Mouse (Mus musculus): ENCODE measurements at regions not wholly inside any gene's neighbourhood (a gene's known extent, or its start where the extent isn't known, plus 50 kb on each side); places are given as distances from the start of the nearest gene placed in this dataset.

- ATAC-seq (ENCODE audit: low TSS enrichment), result no peak
Measured at GRCm38 (mm10) chr16:42681196-42681595, 194.5 kb upstream of the Zbtb20 start.

DNA sequence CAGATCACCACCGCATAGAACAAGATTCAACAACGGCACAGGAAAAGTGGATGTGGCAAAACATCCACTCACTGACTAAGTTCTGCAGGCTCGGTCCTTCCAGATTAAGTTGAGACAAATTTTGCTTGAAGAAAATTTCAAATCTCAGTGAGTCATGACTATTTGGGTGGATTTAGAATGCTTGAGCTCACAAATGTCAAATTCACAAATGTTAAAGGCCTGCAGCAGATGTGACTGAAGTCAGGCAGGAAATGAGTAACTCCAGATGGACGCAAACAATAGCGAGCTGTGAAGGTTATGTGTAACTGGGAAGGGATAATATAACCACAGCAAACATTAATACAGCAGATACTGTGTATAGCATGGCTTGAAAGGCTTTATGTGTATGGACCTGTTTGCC, 198.5 kb upstream of the Zbtb20 start:
- ATAC-seq (ENCODE audit: low TSS enrichment), result 0 out of 2 replicates have a peak, but pooled peaks have one; percentile 16

- no peak for ATAC-seq (ENCODE audit: low TSS enrichment)
Measured at GRCm38 (mm10) chr16:42676406-42677075, 199.1 kb upstream of the Zbtb20 start.

DNA sequence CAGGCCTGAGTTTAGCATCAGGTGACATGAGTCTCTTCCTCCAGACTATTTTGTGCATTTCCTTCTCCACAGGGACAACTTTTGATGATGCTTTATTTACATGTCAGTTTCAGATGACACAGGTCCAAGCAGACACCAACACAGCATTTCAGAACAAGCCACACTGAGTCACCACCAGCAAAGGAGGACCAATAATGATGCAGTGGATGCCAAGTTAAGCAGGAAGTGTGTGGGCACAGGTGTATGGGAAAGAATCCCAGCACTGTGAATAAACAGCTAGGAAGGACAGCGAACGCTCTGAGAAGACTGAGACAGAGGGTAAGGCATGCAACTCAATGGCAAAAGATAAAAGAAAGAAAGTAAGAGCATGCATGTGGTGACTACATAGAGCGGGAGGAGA, 200.7 kb upstream of the Zbtb20 start:
- ATAC-seq (ENCODE audit: low TSS enrichment), result peak; percentile 84

- ATAC-seq (ENCODE audit: low TSS enrichment), result no peak
Measured at GRCm38 (mm10) chr16:42666601-42667000, 209.1 kb upstream of the Zbtb20 start.

DNA sequence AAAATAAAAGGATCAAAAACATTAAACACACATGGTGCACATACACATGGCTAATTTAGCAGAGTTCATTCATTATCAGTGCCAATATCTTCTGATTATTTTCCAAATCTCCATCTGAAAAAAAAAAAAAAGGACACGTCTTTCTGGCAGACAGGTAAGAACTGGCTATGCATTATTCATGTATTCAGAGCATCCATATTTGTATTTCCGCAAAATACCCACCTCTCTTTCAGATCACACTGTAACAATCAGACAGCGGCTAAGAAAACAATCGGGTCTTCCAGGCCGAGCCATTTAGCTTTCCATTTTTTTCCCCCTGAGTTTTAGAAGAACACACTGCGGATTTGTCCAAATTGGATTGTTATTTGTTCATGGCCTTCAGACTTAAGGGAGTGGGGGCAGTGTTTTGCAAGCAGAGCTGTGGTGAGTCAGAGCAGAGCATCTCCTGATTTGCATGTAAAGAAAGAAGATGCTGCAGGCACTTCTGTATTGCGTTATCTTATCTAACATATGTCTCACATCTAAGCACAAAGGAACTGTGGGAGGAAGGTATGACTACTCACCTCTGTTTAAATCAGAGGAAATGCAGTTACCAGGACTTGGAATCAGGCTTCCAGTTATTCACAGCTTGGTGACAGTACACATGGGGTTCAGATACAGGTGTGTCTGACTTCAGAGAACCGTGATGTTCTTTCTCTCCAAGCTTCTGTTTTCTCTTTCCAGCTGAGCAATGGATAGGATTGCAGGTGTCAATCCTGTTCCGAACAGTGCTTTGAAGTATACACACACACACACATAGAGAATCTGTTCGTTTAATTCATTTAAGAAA, 223.6 kb upstream of the Zbtb20 start:
- ATAC-seq (ENCODE audit: low TSS enrichment), result peak; percentile 85

GRCm38 (mm10) chr16:42649767-42650166, 225.9 kb upstream of the Zbtb20 start:
- no peak for ATAC-seq (ENCODE audit: low TSS enrichment)

GRCm38 (mm10) chr16:42648531-42649142, 227.0 kb upstream of the Zbtb20 start:
- no peak for ATAC-seq (ENCODE audit: low TSS enrichment)

DNA sequence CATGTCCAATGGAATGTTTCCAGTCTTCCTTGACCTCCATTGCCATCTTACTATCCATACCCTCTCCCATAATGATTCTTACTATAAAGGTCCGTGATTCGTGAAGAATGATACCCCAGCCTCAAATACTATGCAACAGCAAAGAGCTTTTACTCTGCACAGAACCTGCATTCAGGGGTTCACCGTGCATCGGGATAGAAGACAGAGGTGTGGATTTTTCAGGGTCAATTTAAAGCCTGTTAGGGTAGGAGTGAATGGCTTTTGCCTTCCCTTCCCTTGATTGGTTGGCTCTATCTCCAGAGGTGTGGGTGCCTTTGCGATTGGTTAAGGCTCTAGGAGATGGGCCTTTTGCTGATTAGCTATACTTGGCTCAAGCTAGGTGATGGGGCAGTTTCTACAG, 227.9 kb upstream of the Zbtb20 start:
- ATAC-seq (ENCODE audit: low TSS enrichment), result no peak

GRCm38 (mm10) chr16:42635766-42636165, 239.9 kb upstream of the Zbtb20 start:
- no peak for ATAC-seq (ENCODE audit: low TSS enrichment)

DNA sequence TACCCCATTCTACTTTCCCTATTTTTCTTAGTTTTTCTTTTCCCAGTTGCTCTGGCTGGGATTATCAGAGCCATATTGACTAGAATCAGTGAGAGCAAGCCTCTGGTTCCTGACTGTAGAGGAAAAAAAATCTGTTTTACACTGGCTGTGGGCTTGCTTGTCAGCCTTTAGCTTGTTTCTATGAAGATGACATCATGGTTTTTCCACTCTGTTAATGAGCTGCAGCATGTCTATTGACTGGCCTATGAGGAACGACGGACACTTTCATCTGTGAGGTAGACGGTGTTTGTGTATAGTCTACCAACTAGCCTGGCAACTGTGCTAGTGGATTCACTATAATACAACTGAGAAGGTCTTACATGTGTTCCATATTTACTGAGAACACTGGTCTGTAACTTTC, 248.0 kb upstream of the Zbtb20 start:
- no peak for ATAC-seq (ENCODE audit: low TSS enrichment)

- peak; percentile 99 for ATAC-seq (ENCODE audit: low TSS enrichment)
Measured at GRCm38 (mm10) chr16:42615920-42616319, 259.8 kb upstream of the Zbtb20 start.

DNA sequence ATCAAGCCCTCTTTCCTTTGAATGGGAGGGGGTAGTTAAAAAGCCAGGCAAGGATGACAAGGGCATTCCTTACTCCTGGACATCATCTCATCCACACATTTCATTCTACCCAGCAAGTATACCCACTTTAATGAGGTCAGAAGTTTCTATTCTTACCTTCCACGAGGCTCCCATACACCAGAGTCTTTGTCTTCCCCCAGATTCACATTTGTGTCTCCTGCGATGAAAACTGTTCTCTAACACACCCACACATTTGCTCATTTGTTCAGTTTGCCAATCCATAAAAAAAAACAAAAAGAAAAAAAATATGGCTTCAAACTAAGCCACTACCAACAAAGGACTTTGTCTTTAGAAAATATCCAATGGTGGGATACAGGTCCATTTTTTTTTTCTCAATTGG, 263.7 kb upstream of the Zbtb20 start:
- peak; percentile 35; the same call in 1 of the 2 replicates for ATAC-seq (ENCODE audit: low TSS enrichment)

- ATAC-seq (ENCODE audit: low TSS enrichment), result peak; percentile 95
Measured at GRCm38 (mm10) chr16:42608336-42608735, 267.3 kb upstream of the Zbtb20 start.

DNA sequence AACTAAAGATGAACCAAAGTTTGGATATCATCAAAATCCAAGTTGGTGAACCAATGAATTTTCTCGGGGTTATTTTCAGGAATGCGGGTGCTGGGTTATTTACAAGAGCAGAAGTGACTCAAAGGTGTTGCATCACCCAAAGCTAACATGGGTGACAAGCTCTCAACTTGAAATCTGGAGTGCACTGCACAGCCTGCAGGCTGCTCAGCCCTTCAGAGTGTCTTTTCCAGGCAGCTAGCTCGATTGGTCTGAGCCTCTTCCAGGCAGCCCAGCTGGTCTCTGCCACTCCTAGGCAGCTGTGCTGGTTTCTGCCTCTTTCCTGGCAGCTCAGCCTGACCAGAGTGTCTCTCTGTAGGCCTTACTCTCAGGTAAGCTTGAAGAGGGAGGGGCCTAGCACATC, 251.9 kb upstream of the Gap43 start:
- no peak for ATAC-seq (ENCODE audit: low TSS enrichment)

DNA sequence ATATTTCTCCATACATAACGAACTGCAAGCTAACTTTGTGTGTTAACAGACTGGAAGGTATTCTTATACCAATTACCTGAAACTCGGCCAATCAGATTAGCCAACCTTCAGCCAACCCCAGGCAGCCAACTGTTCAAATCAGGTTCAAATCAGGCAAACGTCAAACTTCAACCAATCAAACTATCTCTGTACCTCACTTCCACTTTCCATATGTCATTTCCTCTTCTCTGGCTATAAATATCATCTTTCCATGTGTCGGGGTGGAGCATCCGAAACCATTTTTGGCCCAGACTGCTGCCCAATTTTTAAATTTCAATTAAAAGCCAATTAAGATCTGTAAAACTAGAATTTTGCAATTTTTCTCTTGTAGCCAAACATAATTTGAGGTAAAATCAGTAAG, 251.1 kb upstream of the Gap43 start:
- no peak for ATAC-seq (ENCODE audit: low TSS enrichment)

DNA sequence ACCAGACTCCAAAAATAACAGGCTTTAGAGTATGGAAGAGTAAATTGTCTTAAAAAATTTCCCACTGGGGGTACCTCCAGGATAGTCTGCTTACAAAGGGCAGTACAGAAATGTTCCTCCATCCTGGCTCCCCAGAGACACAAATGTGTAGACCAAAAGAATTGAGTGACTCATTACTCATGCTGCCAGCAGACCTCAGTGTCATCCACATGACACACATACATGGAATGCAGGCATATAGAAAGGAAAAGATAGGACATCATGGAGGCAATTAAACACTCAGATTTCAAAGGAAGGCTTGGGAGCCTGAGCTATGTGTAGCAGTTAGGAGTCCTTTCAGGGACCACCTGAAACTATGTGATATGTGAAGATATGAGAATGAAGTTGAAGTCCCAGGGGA, 245.7 kb upstream of the Gap43 start:
- ATAC-seq (ENCODE audit: low TSS enrichment), result no peak

- ATAC-seq (ENCODE audit: low TSS enrichment), result no peak; the same call in 1 of the 2 replicates
Measured at GRCm38 (mm10) chr16:42575517-42575946, 235.1 kb upstream of the Gap43 start.

DNA sequence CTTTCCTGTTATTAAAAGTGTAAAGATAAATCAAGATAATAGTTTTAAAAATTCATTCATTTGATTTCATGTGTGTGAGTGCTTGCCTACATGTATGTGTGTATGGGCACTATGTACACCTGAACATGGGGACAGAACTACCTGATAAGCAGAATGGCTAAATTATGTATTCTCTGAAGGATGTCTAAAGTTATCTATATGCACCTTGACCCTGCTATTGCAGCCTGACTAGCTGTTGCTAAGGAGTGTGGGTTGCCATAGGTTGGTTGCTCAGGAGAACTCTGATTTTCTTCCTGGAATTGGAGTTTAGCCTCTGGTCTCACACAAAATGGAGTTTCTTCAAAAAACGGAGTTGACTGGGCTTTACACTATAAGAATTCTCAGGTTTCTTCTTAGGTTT, 234.5 kb upstream of the Gap43 start:
- no peak for ATAC-seq (ENCODE audit: low TSS enrichment)

- peak; percentile 66 for ATAC-seq (ENCODE audit: low TSS enrichment)
Measured at GRCm38 (mm10) chr16:42570246-42570996, 230.0 kb upstream of the Gap43 start.

DNA sequence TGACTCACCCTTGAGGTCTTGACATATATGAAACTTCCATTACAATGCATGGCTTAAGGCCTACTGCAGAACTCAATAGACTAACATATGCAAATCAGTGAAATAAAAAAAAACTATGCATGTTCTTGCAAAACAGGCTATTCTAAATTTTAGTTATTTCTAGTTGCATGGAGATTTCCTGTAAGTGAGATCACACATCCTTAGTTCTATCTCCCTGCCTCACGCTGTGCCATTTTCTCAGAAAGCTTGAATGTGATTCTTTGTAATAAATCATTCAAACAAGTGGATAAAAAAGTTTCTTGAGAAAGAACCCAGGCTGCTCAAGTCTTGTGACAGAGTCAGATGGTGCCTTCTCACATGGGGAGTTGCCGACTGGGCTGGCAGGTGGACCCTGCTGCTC, 228.9 kb upstream of the Gap43 start:
- ATAC-seq (ENCODE audit: low TSS enrichment), result peak; percentile 78

GRCm38 (mm10) chr16:42549591-42549990, 209.1 kb upstream of the Gap43 start:
- no peak for ATAC-seq (ENCODE audit: low TSS enrichment)

Data from frontal cortex, adult (tissue).